Mouse (Mus musculus) limb, embryonic 11.5 days (tissue): Measurements from ENCODE around the gene Spsb1. TPM values are rescaled to one million over a fixed set of nuclear protein-coding genes. Genes with fewer than 3 reads are reported as not detected.

ENCODE experiments used
- ATAC-seq: fragments of 200-750 bp; cut with Nextera tagmentation; 2 replicates; pipeline ENCODE4 v1.8.0; 2017; ENCODE audit warnings: low read depth; ENCODE audit not compliant: insufficient number of reproducible peaks, low FRiP score, low TSS enrichment
- DNase-seq: peaks from one replicate; pipeline ENCODE4 v3.0.0-alpha.2; 2015; ENCODE audit warnings: low spot score
- H3K27ac ChIP-seq: fragments of 300-500 bp; sonication (generic); replicated peaks from 2 replicates; pipeline ENCODE4 v1.5.1; 2014; ENCODE audit warnings: low read depth, mild to moderate bottlenecking, low read length
- H3K27me3 ChIP-seq: fragments of 300-500 bp; sonication (generic); 2 replicates; pipeline ENCODE4 v1.6.1; 2014; ENCODE audit warnings: mild to moderate bottlenecking, low read length, mixed read lengths; ENCODE audit not compliant: control insufficient read depth, insufficient read depth
- H3K36me3 ChIP-seq: fragments of 300-500 bp; sonication (generic); 2 replicates; pipeline ENCODE4 v1.6.1; 2014; ENCODE audit warnings: mild to moderate bottlenecking, low read length, moderate library complexity, mixed read lengths; ENCODE audit not compliant: control insufficient read depth, insufficient read depth
- H3K4me1 ChIP-seq: fragments of 300-500 bp; sonication (generic); 2 replicates; pipeline ENCODE4 v1.6.1; 2014; ENCODE audit warnings: low read length, mixed read lengths; ENCODE audit not compliant: control insufficient read depth, insufficient read depth
- H3K4me2 ChIP-seq: fragments of 300-500 bp; sonication (generic); 2 replicates; pipeline ENCODE4 v1.6.1; 2014; ENCODE audit warnings: low read depth, mild to moderate bottlenecking, moderate library complexity; ENCODE audit not compliant: severe bottlenecking
- H3K4me3 ChIP-seq: fragments of 300-500 bp; sonication (generic); 2 replicates; pipeline ENCODE4 v1.5.1; 2014; ENCODE audit warnings: low read depth, low read length
- H3K9ac ChIP-seq: fragments of 300-500 bp; sonication (generic); 2 replicates; pipeline ENCODE4 v1.6.1; 2014; ENCODE audit warnings: mild to moderate bottlenecking, low read length
- H3K9me3 ChIP-seq: fragments of 300-500 bp; sonication (generic); 2 replicates; pipeline ENCODE4 v1.6.1; 2016; ENCODE audit warnings: low read length; ENCODE audit not compliant: control insufficient read depth
- WGBS: fragments of 180-500 bp; shearing (Covaris S2); extraction: QIAGEN DNeasy Blood & Tissue Kit; methylation state at CpG from one replicate; pipeline ENCODE4 v1.1.7; 2014; 5-methylcytosine and 5-hydroxymethylcytosine counted together
- polyA plus RNA-seq: library from polyadenylated mRNA; unstranded; fragments of >200 nt; fragmentation: Nextera tagmentation; extraction: Ambion mirVana; gene quantifications from 2 replicates; pipeline ENCODE4 v1.2.1, GENCODE M21; 2014

The Spsb1 gene
- polyA plus RNA-seq, 1 experiment from 2014 or later, result 16.4 TPM

DNA sequence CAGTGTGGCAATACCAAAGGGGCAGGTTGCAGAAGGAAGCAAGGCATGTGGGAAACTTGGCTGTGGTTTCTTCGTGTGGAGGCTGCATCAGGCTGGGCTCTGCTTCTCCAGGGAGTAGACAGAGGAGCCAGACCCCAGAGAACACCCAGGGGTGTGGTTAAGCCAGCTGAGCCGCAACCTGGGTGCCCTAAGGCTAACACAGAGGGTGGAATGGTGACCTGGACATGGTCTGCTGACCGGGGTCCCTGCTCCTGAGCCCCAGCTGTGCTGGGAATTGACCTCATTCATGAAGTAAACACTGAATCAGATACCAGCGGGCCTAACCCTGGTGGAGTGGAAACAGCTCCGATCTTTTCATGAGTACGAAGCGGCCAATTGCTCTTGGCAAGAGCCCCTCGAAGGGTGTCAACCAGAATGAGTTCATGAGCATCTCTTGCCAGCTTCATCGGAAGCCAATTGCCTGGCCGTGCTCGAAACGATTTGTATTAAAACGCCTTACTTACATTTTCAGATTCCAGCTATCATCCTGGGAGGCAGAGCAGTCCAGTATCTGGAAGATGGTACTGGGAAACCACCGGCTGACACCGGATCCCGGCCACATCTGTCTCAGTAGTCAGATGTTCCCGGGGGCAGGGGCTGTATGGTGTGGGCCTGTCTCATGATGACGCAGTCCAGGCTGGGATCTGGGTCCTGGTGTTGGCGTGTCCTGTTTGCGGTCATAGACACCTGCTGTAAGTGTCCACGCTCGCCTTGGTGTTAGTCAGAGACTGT, 107.8 kb downstream of the Spsb1 start:
- 87% methylated on average over 22 of the region's 22 CpGs for WGBS

More for the DNA sequence above, 107.8 kb downstream of the Spsb1 start:
- Histone ChIP-seq H3K36me3 (no peaks in the 10 kb centered on the region), H3K9ac (no peak overlapping the region), H3K27me3 (no peaks in the 10 kb centered on the region), H3K27ac (no peak overlapping the region), H3K4me3 (no peak overlapping the region), H3K9me3 (no peaks in the 10 kb centered on the region), H3K4me1 (no peaks in the 10 kb centered on the region; the same call in 1 of the 2 replicates), H3K4me2 (no peak overlapping the region)
- DNase-seq, result no peak
- ATAC-seq, result no peak

Other genes starting within 250 kb of the Spsb1 start
- 24.6 and 26.2 TPM in 2 replicates for gene Tmem201, start 217.0 kb downstream of the Spsb1 start, polyA plus RNA-seq
- gene Slc25a33, start 180.8 kb downstream of the Spsb1 start, polyA plus RNA-seq, result 28.9 and 29.7 TPM in 2 replicates
- gene H6pd, start 54.0 kb upstream of the Spsb1 start, polyA plus RNA-seq, result 3.5 and 3.9 TPM in 2 replicates
- gene Gpr157, start 132.3 kb upstream of the Spsb1 start, polyA plus RNA-seq, result 0.29 and 0.47 TPM in 2 replicates
- gene Slc2a5, start 164.2 kb upstream of the Spsb1 start, polyA plus RNA-seq, result 1.1 and 1.8 TPM in 2 replicates
- not detected in 2 replicates for gene Slc2a7, start 193.9 kb upstream of the Spsb1 start, polyA plus RNA-seq
- gene Car6, start 246.3 kb upstream of the Spsb1 start, polyA plus RNA-seq, result 0.09 and 0.34 TPM in 2 replicates